Mouse (Mus musculus): ENCODE measurements at regions not wholly inside any gene's neighbourhood (a gene's known extent, or its start where the extent isn't known, plus 50 kb on each side); places are given as distances from the start of the nearest gene placed in this dataset.

DNA sequence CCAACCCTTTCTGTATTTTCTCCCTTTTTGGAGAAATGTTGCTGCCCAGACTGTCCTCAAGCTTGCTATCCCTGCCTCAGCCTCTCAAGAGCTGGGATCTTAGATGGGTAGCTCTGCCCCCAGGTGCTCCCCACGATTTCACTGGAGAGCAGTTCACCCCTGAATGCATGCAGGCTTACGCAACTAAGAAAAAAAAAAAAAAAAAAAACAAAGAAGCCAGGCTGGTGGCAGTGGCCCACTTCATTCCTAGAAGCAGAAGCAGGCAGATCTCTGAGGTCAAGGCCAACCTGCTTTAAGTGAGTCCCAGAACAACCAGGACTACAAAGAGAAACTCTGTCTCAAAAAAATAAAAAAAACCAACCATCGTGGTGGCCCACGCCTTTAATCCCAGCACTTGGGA lies 51.2 kb upstream of the Fbxo11 start:
- no peak for DNase-seq (ENCODE audit: extremely low read depth, insufficient read length, low spot score)

- DNase-seq (ENCODE audit: extremely low read depth, insufficient read length, low spot score) = no peak
Measured at GRCm38 (mm10) chr17:88118714-88119113, 53.6 kb upstream of the Fbxo11 start.

- peak; percentile 25 for DNase-seq (ENCODE audit: extremely low read depth, insufficient read length, low spot score)
Measured at GRCm38 (mm10) chr17:88123711-88124110, 58.6 kb upstream of the Fbxo11 start.

DNA sequence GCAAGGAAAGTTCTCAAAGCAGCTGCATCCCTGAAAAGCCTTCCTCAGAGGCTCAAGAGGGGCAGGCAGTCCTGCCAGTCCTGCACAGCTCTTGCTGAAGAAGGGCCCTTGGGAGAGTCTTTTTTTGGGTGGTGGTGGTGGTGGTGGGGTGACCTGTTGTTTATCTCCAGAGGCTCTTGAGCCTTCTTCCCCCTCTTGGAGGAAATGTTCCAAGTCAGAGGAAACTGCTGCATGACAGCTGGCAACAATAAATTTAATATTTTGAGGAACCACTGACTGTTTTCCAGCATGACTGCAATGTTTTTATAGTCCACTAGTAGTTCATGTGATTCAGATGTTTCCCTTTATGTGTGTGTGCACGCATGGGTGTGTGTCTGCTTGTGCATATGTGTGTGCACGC lies 62.0 kb upstream of the Fbxo11 start:
- DNase-seq (ENCODE audit: extremely low read depth, insufficient read length, low spot score) = no peak

GRCm38 (mm10) chr17:88131297-88131696 lies 66.2 kb upstream of the Fbxo11 start:
- no peak for DNase-seq (ENCODE audit: extremely low read depth, insufficient read length, low spot score)

DNA sequence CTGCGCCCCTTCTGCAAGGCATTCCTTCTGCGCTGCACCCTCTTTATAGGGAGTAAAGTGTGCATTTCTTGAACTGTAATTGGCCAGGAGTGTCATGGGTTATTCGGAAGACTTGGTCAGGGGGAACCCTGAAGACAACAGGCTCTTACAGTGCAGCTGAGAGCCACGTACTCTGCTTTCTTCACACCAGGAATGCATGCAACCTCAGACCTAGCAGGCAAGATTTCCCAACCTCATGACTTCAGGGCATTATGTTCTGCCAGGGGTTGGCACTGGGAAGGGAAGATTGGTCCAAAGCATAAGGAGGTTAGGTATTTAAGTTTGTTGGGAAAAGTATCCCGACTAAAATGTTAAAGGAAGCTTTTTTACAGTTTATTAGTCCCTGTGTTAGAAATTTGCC lies 66.9 kb upstream of the Fbxo11 start:
- DNase-seq (ENCODE audit: extremely low read depth, insufficient read length, low spot score) = peak; percentile 32

GRCm38 (mm10) chr17:88132601-88133346 lies 67.7 kb upstream of the Fbxo11 start:
- DNase-seq (ENCODE audit: extremely low read depth, insufficient read length, low spot score) = peak; percentile 34

DNA sequence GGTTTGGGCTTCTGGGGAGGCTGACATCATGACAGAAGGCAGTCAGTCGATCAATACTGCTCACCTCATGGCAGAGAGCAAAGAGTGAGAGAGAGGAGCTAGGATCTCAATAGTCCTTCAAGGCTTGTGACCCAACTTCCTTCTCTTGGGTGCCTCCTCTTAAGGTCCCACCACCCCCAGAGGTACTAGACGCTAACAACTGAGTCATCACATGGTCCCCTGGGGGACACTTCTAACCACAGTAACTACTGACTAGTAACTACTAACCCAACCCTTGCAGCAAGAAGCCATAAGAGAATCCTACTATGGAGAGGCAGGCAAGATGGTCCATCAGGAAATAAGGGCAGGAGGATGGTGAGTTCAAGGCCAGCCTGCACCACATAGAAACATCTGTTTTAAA lies 69.5 kb upstream of the Fbxo11 start:
- DNase-seq (ENCODE audit: extremely low read depth, insufficient read length, low spot score) = no peak

GRCm38 (mm10) chr17:88141538-88141937 lies 76.4 kb upstream of the Fbxo11 start:
- DNase-seq (ENCODE audit: extremely low read depth, insufficient read length, low spot score) = no peak

DNA sequence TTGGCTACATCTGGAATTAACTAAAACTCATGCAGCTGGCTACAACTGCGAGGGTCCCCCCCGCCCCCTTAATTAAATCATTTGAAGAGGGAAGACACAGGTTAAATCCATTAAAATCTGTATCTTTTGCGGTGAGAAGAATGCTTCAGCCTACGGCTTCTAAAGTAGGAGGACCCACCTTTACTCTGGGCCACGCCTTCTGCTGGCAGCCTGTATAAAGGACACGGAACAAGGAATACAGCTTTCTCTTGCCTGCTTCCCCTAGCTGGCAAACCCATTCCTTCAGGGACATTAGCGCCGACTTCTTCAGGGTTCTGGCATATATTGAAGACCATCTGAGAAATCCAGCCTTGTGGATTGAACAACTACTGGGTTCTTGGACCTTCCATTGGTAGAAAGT lies 76.9 kb upstream of the Fbxo11 start:
- DNase-seq (ENCODE audit: extremely low read depth, insufficient read length, low spot score) = no peak

DNA sequence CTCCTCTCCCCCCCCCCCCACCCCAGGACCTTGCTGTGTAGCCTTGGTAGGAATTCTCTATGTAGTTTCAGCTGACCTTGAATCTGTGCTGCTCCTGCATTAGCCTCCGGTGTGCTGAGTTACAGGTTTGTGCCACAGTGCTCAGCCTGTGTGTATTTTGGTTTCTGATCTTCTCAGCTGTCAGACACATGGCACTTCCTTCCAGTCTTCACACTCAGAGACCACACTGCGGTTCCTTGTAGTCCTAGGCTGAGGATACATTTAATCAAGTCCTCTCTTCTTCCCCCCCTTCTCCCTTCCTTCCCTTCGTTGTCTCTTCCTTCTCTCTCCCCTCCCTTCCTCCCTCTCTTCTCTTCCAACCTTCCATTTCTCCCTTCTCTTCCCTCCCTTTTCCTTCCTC lies 77.7 kb upstream of the Fbxo11 start:
- DNase-seq (ENCODE audit: extremely low read depth, insufficient read length, low spot score) = no peak

DNA sequence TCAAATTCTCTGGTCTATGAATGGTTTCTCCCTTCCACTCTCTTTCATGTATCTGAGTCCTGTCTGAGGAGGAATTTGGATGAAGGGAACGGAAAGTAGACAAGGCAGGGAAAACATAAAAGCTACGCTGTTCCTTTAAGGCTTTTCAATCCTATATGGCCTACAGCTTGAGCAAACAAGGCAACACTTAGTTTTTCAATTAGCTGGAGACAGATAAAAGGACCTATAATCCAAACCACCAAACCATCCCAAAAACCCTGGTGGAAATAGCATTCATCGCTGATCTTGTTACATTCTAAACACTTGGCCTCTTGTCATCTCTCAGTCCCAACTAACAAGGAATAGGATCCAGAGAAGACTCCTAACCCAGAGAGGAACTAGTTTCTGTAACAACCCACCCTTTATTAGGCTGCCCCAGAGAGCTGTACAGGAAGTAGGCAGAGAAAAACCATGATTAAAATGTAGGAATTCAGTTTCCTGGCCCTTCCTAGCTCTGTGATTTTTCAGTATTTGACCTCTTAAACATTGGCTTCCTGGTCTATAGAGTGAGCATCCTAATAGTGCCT lies 78.4 kb upstream of the Fbxo11 start:
- DNase-seq (ENCODE audit: extremely low read depth, insufficient read length, low spot score) = no peak

GRCm38 (mm10) chr17:88158550-88158949 lies 93.5 kb upstream of the Fbxo11 start:
- DNase-seq (ENCODE audit: extremely low read depth, insufficient read length, low spot score) = no peak

DNA sequence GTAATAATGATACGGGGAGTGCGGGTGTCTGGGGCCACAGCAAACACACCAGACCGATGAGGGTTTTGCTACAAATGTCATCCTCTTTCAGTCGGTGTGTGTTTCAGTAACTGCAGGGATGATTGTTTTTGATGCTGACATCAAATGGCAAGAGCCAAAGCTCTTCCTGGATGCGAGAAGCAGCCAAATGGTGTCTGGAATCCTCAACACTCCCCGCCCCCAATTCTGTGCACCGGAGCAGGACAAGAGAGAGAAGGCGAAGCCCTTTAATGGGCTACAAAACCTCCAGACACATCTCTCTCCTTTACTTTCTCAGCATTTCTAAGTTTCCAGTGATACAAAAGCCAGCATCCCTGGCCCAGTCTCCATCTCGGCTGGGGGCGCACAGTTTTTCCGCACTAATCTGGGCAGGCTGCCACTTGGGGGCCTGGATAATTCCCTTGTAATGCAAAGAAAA lies 94.1 kb upstream of the Fbxo11 start:
- DNase-seq (ENCODE audit: extremely low read depth, insufficient read length, low spot score) = no peak

GRCm38 (mm10) chr17:88159851-88160676 lies 95.0 kb upstream of the Fbxo11 start:
- DNase-seq (ENCODE audit: extremely low read depth, insufficient read length, low spot score) = no peak

GRCm38 (mm10) chr17:88160677-88161001 lies 95.5 kb upstream of the Fbxo11 start:
- no peak for DNase-seq (ENCODE audit: extremely low read depth, insufficient read length, low spot score)

DNA sequence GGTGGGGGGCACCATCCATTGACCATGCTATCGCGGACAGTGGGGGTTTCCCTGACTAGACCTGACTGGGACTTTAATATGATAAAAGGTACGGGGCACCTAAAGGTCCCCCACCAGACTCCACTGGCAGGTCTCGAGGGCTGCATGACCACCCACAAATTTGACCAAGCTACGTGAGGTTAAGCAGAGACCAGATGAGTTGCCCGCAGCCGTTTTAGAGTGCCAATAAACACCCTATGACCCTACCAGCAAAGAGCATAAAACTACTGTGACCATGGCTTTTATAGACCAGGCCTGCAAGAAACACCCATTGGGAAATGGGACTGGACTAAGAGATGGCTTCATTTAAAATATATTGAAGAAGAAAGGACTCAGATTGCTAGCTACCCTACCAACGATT lies 96.7 kb upstream of the Fbxo11 start:
- no peak for DNase-seq (ENCODE audit: extremely low read depth, insufficient read length, low spot score)

- DNase-seq (ENCODE audit: extremely low read depth, insufficient read length, low spot score) = no peak
Measured at GRCm38 (mm10) chr17:88164805-88165204, 99.7 kb upstream of the Fbxo11 start.

DNA sequence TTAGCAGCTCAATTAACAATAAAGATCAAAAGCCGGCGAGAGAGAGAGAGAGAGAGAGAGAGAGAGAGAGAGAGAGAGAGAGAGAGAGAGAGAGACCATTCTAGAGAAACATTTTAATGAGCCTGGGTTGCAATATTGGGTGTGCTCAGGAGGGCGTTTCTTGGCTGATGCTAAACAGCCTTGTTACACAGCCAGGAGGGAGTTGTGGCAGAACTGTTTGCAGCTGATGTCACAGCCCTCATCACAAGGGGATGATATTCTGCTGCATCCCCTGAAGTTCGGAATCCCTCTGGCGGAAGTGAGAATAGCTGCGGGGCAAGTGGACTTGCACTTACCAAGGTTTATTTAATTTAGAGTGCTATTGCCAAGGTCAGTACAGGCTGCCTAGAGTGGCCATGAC lies 100.7 kb upstream of the Fbxo11 start:
- DNase-seq (ENCODE audit: extremely low read depth, insufficient read length, low spot score) = no peak

GRCm38 (mm10) chr17:88168262-88169096 lies 103.4 kb upstream of the Fbxo11 start:
- no peak for DNase-seq (ENCODE audit: extremely low read depth, insufficient read length, low spot score)

DNA sequence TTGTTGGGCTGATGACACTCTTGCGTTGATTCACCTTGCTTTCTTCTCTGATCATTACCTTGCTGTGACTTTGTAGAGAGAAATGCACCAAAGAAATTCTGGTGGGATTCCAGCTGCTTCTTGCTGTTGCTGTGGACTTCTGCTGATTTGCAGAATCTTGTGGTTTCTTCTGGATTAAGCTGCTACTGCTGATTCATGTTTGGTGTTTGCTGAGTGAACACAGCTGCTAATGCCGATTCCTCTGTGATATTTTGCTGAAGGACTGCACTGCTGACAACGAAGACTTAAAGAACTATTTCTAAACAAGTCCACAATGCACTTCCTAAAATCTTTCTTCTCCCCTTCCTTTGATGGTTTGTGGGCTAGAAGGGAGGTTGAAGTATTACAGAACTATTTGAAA lies 106.5 kb upstream of the Fbxo11 start:
- no peak for DNase-seq (ENCODE audit: extremely low read depth, insufficient read length, low spot score)
